Mouse (Mus musculus) kidney, adult 11 months (tissue): Measurements from ENCODE around the gene Gm10053.

Experiments used
- DNase-seq: peaks from one replicate; pipeline ENCODE4 v3.0.0; 2022

Gene Gm10053

GRCm38 (mm10) chr19:24899578-24900544 lies 24.4 kb downstream of the Gm10053 start:
- DNase-seq: no peak

DNA sequence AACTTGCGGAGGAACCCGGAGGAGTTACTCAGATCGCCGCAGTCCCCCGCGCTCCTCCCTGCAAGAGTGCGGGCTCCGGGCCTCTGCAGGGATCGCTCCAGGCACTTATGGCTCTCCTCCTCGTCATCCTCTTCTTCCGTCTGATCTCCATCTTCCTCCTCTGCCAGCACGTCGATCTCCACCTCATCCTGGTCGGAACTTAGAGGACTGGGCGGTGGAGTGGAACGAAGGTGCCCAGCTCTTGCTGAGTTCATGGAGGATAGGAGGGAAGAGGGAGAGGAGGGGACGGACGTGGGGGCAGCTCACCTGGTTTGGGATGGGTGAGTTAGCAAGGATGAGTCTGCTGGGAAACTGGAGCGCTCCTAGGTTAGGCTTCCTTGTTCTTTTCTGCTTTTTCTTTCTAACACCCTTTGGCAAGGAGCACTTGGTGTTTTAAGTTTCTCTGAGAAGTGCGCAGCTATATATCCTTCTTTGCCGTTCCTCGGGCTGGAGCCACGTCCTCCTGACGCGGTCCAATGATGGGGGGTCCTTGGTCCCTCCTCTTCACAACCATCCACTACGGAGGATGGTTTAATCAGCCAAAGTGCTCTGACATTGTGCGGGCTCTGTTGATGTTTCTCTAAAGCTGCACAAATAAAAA lies 25.2 kb downstream of the Gm10053 start, which contains the start of gene Foxd4:
TSS of gene Foxd4 (minus strand) at position 617 of the 640 bp plus-strand sequence.
- no peak for DNase-seq

GRCm38 (mm10) chr19:24901666-24902065 lies 26.2 kb downstream of the Gm10053 start:
- no peak for DNase-seq

GRCm38 (mm10) chr19:24902256-24902655 lies 26.8 kb downstream of the Gm10053 start:
- DNase-seq: no peak

- DNase-seq: no peak
Measured at GRCm38 (mm10) chr19:24902821-24903220, 27.3 kb downstream of the Gm10053 start.

DNA sequence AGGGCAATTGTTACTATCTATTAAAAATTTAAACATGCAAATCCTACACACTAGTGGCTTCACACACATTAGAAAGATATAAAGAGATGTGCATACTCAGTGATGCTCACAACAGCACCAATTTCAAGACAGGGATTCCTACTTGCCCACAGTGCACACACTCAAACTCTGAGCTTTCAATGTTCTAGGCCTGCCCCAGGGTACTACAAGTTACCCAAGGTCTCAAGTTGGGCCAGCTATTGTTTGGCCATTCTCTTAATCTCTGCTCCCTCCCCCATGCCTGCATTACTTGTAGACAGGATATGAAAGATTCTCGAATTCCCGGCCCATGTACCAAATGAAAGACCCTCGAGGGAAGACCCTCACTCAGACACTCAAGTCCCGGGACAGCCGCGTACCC lies 32.2 kb downstream of the Gm10053 start:
- DNase-seq: no peak

DNA sequence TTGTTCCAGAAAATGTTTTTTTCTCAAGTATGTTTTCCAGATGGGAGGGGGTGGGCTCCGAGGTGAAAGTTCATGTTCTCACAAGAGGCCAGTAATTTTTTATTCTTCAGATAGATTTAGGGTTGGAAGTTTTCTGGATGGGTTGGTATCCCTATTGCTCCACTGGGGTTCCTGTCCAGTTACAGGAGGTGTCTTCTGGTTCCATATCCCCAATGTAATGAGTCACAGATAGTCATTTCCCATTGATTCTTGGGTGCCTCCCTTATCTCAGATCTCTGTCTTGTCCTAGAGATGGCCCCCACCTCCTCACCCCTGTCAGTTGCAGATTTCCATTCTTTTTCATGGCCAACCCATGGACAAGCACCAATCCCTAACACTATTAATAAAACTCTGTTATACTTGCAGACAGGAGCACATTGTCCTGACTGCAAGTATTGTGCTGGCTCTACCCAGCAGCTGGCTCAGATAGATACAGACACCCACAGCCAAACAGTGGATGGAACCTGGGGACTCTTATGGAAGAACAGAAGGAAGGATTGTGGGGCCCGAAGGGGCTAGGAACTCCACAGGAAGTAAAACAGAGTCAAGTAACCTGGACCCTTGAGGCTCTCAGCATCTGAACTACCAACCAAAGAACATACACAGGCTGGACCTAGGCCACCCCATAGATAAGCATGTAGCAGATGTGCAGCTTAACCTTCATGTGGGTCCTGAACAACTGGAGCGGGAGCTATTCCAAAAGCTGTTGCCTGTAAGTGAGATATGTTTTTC lies 33.1 kb downstream of the Gm10053 start:
- no peak for DNase-seq

DNA sequence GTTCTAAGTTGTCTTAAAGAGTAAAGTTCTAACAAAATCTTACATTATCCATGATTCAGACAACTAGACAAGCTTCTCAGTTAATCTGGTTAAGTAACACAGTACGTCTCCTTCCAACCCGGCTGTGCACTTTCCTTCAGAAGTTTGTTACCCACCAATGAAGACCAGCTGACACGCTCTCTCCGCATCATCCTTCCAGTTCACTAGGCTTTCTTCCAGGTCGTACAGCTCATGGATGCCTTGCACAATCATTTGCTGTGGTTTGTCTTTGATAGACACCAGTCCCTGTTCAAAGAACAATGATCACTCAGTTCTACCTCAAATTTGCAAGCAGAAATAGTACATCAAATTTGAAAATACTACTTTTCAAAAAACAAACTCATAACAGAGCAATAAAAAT lies 45.4 kb downstream of the Gm10053 start:
- DNase-seq: no peak
